Mouse (Mus musculus) heart, postnatal 0 days (tissue): ENCODE results near the gene Hoxa3.

Source experiments
- CTCF ChIP-seq: IDR thresholded peaks from 2 replicates; pipeline ENCODE4 v1.5.1; 2016; ENCODE audit warnings: antibody characterized with exemption, control low read depth, low read depth
- EP300 ChIP-seq: IDR thresholded peaks from 2 replicates; pipeline ENCODE4 v1.6.1; 2016; ENCODE audit warnings: antibody characterized with exemption, low read depth

DNA sequence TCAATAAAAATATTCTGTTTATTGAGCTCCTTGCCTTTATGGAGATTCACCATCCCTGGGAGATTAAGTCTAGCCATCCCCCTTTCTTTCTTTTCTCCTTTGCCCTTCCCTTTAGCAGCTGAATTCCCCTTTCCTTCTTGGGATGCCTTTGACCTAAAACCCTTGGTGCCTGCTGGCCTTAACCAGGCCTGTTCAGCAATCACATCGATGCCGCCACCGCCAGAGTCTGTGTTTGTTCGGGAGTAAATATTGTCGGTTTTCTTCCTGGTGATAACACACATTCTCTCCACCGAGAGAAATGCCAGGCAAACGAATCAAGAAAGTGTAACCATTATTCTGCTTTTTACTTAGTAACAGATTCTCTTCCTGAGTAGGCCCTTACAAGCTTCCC, 25.0 kb upstream of the Hoxa3 start:
- no peak for TF ChIP-seq CTCF
- no peak for TF ChIP-seq EP300
